Mouse (Mus musculus) G1E (cell line): ENCODE measurements at regions not wholly inside any gene's neighbourhood (a gene's known extent, or its start where the extent isn't known, plus 50 kb on each side); places are given as distances from the start of the nearest gene placed in this dataset.

Experiments
- ATAC-seq: 2 replicates; pipeline ENCODE4 v1.8.0; 2016; ENCODE audit warnings: mild to moderate bottlenecking; ENCODE audit not compliant: insufficient number of reproducible peaks, poor library complexity, low FRiP score, severe bottlenecking; ENCODE audit errors: extremely low read depth
- DNase-seq: peaks from one replicate; pipeline ENCODE4 v3.0.0; 2012; ENCODE audit warnings: low spot score
- H3K27me3 ChIP-seq: 2 replicates; pipeline ENCODE4 v1.6.1; 2012; ENCODE audit warnings: mild to moderate bottlenecking, low read length, inconsistent platforms; ENCODE audit not compliant: insufficient read depth
- H3K36me3 ChIP-seq: replicated peaks from 2 replicates; pipeline ENCODE3; 2012; ENCODE audit warnings: mild to moderate bottlenecking, inconsistent platforms
- H3K4me1 ChIP-seq: 2 replicates; pipeline ENCODE4 v1.6.1; 2012; ENCODE audit warnings: low read depth, low read length, inconsistent platforms, mixed read lengths; ENCODE audit not compliant: insufficient read depth
- H3K4me3 ChIP-seq: 2 replicates; pipeline ENCODE4 v1.5.1; 2012; ENCODE audit warnings: low read depth, mild to moderate bottlenecking, inconsistent platforms, low read length, moderate library complexity, mixed read lengths
- H3K9me3 ChIP-seq: replicated peaks from 2 replicates; pipeline ENCODE4 v1.6.1; 2012; ENCODE audit warnings: inconsistent platforms
- CTCF ChIP-seq: IDR thresholded peaks from 2 replicates; pipeline ENCODE4 v1.5.1; 2012; ENCODE audit warnings: low read depth, low read length, inconsistent platforms, mixed read lengths
- GATA1 ChIP-seq: IDR thresholded peaks from 2 replicates; pipeline ENCODE4 v1.6.1; 2012; ENCODE audit warnings: borderline replicate concordance, low read length, inconsistent platforms, mixed read lengths
- GATA2 ChIP-seq: IDR thresholded peaks from 2 replicates; pipeline ENCODE4 v1.6.1; 2012; ENCODE audit warnings: low read depth, low read length, inconsistent platforms, borderline replicate concordance
- POLR2AphosphoS5 ChIP-seq: IDR thresholded peaks from 2 replicates; pipeline ENCODE4 v1.6.1; 2012; ENCODE audit warnings: low read depth, low read length, inconsistent platforms; ENCODE audit not compliant: insufficient replicate concordance
- TAL1 ChIP-seq: conservative IDR thresholded peaks from 2 replicates; pipeline ENCODE4 v1.6.1; 2012; ENCODE audit warnings: low read depth, low read length, inconsistent platforms, mixed read lengths

DNA sequence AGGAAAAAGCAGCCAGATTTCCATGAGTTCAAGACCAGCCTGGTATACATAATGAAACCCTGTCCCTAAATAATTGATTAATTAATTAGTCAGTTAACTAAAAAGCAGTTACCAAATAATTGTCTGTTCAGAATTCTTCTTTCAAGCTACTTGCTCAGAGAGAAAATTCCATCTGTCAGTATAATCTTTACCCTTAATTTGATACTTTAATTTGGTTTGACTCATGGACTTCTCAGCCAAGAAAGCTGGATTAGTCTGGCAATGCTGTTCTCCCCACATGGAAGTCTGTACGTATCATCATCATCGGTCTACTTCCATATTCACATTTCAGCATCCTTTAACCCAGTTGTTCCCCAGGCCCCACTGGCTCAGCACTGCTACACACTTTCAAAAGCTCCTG is 461.0 kb upstream of the Sphkap start:
- DNase-seq (no peak), ATAC-seq (no peak)
- Histone ChIP-seq H3K4me3 (no peak overlapping the region), H3K27me3 (no peaks in the 10 kb centered on the region), H3K9me3 (peaks cover 24% of the 10 kb centered on the region), H3K4me1 (no peaks in the 10 kb centered on the region), H3K36me3 (no peaks in the 10 kb centered on the region)
- TF ChIP-seq POLR2AphosphoS5 (no peak), GATA2 (no peak), CTCF (no peak)

GRCm38 (mm10) chr1:83862541-83862940 is 454.5 kb upstream of the Sphkap start:
- Histone ChIP-seq H3K9me3 (peaks cover 14% of the 10 kb centered on the region), H3K27me3 (no peaks in the 10 kb centered on the region), H3K36me3 (no peaks in the 10 kb centered on the region), H3K4me1 (no peaks in the 10 kb centered on the region), H3K4me3 (no peak overlapping the region)
- no peak for TF ChIP-seq GATA1
- no peak for TF ChIP-seq POLR2AphosphoS5
- no peak for TF ChIP-seq GATA2
- no peak for TF ChIP-seq TAL1
- DNase-seq (no peak), ATAC-seq (no peak)

DNA sequence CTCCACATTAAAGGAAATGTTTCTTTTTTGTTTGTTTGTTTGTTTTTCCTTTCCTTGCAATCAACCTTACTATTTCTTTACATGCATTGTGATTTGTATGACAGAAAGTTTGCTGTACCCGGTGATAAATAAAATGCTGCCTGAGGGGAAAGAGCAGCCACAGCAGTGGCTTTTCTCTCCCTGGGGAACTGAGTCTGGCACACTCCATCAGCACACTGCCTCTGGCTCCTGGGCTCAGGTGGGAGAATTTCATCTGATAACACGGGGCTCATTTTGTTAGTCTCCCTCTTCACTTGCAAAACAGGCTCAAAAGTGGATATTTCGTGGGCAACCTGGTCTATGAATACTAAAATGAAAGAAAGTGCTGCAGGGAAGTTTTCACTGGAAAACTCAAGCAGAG is 454.1 kb upstream of the Sphkap start:
- no peaks in the 10 kb centered on the region for H3K36me3 ChIP-seq
- ATAC-seq (no peak), DNase-seq (no peak)
- no peaks in the 10 kb centered on the region for H3K4me1 ChIP-seq
- H3K27me3 ChIP-seq = no peaks in the 10 kb centered on the region
- H3K9me3 ChIP-seq = peaks cover 14% of the 10 kb centered on the region
- TF ChIP-seq GATA2 (no peak), POLR2AphosphoS5 (no peak), CTCF (no peak), GATA1 (no peak), TAL1 (no peak)
- no peak overlapping the region for H3K4me3 ChIP-seq

DNA sequence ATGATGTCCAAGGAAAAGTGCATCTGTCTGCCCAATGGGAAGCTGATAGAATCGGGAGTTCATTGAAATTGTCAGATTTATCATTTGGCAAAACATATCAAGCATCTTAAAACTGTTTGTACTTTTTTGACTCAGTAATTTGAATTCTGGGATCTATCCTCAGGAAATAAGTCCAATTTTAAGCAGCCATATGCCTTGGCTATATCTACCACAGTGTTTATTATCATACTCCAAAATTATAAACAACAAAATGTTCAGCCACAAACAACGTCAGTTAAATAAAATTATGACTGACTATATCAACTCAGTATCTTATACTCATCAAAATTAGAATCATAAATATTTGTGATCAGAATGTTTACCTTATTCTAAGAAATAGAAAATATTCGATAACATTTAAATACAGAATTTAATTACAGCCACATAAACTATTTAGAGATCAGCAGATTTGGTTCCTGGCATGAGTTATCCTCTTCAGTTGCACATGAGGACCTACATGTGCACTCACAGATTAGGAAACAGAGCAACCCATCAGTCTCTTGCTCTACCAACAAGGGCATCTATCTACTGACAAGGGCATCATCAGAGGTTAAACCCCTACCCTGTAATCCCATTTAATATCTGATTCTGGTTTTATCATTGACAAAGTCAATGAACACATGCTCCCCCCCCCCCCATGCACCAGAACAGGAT is 451.9 kb upstream of the Sphkap start:
- no peak for ATAC-seq
- DNase-seq = no peak
- Histone ChIP-seq H3K4me3 (no peak overlapping the region), H3K4me1 (no peaks in the 10 kb centered on the region), H3K36me3 (no peaks in the 10 kb centered on the region), H3K27me3 (no peaks in the 10 kb centered on the region), H3K9me3 (peaks cover 20% of the 10 kb centered on the region)
- TF ChIP-seq GATA2 (no peak), POLR2AphosphoS5 (no peak), GATA1 (no peak), TAL1 (no peak), CTCF (no peak)

- H3K4me3 ChIP-seq = no peak overlapping the region
- no peaks in the 10 kb centered on the region for H3K4me1 ChIP-seq
- H3K9me3 ChIP-seq = peaks cover 10% of the 10 kb centered on the region
- H3K27me3 ChIP-seq = no peaks in the 10 kb centered on the region
- no peak for DNase-seq
- ATAC-seq = no peak
- H3K36me3 ChIP-seq = no peaks in the 10 kb centered on the region
- TF ChIP-seq POLR2AphosphoS5 (no peak), GATA2 (no peak), CTCF (no peak), GATA1 (no peak), TAL1 (no peak)
These were observed 446.0 kb upstream of the Sphkap start for GRCm38 (mm10) chr1:83853996-83854395.

- Histone ChIP-seq H3K36me3 (no peaks in the 10 kb centered on the region), H3K9me3 (peaks cover 10% of the 10 kb centered on the region), H3K4me1 (no peaks in the 10 kb centered on the region), H3K27me3 (no peaks in the 10 kb centered on the region), H3K4me3 (no peak overlapping the region)
- DNase-seq = no peak
- ATAC-seq = no peak
- no peak for TF ChIP-seq GATA1
- TF ChIP-seq GATA2 = no peak
- TF ChIP-seq TAL1 = no peak
- no peak for TF ChIP-seq CTCF
- no peak for TF ChIP-seq POLR2AphosphoS5
These were observed 443.1 kb upstream of the Sphkap start for GRCm38 (mm10) chr1:83851081-83851480.
